ENCODE assay signal across 34 mouse cellular contexts in genomic region chr5:114102807-114103206, GRCm38 (mm10). TPM values are rescaled to one million over a fixed set of nuclear protein-coding genes. Genes with fewer than 3 reads are reported as not detected.
DNase-seq lines count a peak whose midpoint lies in the region; ATAC-seq and TF ChIP-seq lines count a peak whose summit lies in the region.
"Had no signal": no experiment of that assay in that cellular context is flagged by ENCODE, and none has a peak within 500 bp of the region (broad histone marks: within the 10 kb centered on the region; RNA-seq: fewer than 3 reads in every experiment).

No protein-coding gene starts in this region.

- DNase-seq in layer of hippocampus, adult 2 months (ENCODE audit: low spot score in 2 of 2) = no peak
- DNase-seq in layer of hippocampus, postnatal 10 days (ENCODE audit: low spot score in 2 of 2) = no peak
- peak; percentile 29 for DNase-seq in 416B (ENCODE audit: low read depth)
- peak; percentile 25 for DNase-seq in MN1 (ENCODE audit: low spot score)
- no peak for DNase-seq in kidney, adult 2 months
- DNase-seq: adrenal gland, postnatal 14 days; cerebellum, adult 8-10 months; heart, postnatal 14 days; kidney, adult 11 months; kidney, postnatal 25 days; liver; lung, adult 2 months; lung, postnatal 10 days; right cerebral cortex, postnatal 14 days; thymus, postnatal 4 days had no signal

- peaks cover 5% of the 10 kb centered on the region; the same call in 1 of the 2 replicates for H3K4me1 ChIP-seq in kidney, adult 2 months (ENCODE audit: control insufficient read depth, insufficient read depth, low read length)

- H3K27ac ChIP-seq in layer of hippocampus, adult 2 months = peak overlapping the region; percentile 94
- no peak overlapping the region for H3K27ac ChIP-seq in kidney, adult 2 months (ENCODE audit: insufficient read depth, low read depth, low read length)
- H3K27ac ChIP-seq: embryonic facial prominence, embryonic 13.5 days; forebrain, embryonic 10.5 days; forebrain, embryonic 15.5 days; heart, embryonic 13.5 days; hindbrain, embryonic 10.5 days; hindbrain, embryonic 15.5 days; kidney, embryonic 15.5 days; liver, embryonic 14.5 days; midbrain, embryonic 13.5 days; neural tube, embryonic 13.5 days; stomach, postnatal 0 days had no signal

- WGBS in kidney, adult 2 months = 78% methylated on average over 1 of the region's 1 CpGs

- H3K36me3 ChIP-seq in kidney, adult 2 months (ENCODE audit: control insufficient read depth, insufficient read depth, low read length) = no peaks in the 10 kb centered on the region

- H3K4me3 ChIP-seq in layer of hippocampus, adult 2 months = no peak overlapping the region
- no peak overlapping the region for H3K4me3 ChIP-seq in kidney, adult 2 months (ENCODE audit: insufficient read depth, low read depth, low read length)
- H3K4me3 ChIP-seq: embryonic facial prominence, embryonic 13.5 days; forebrain, embryonic 10.5 days; forebrain, embryonic 15.5 days; heart, embryonic 13.5 days; hindbrain, embryonic 10.5 days; hindbrain, embryonic 15.5 days; kidney, embryonic 15.5 days; midbrain, embryonic 13.5 days; neural tube, embryonic 13.5 days had no signal

- TF ChIP-seq CTCF in layer of hippocampus, adult 2 months (conservative IDR thresholded peaks at IDR 0.05) = no peak
- TF ChIP-seq CTCF in kidney, adult 2 months (conservative IDR thresholded peaks at IDR 0.05; ENCODE audit: insufficient read depth, insufficient read length, low read depth, low read length) = no peak

- TF ChIP-seq POLR2A in kidney, adult 2 months (IDR thresholded peaks at IDR 0.05; ENCODE audit: low read depth, low read length) = no peak

- no peaks in the 10 kb centered on the region for H3K27me3 ChIP-seq in kidney, adult 2 months (replicated peaks; ENCODE audit: control insufficient read depth, insufficient read depth, low read length)
- H3K27me3 ChIP-seq: embryonic facial prominence, embryonic 13.5 days; forebrain, embryonic 15.5 days; hindbrain, embryonic 15.5 days; midbrain, embryonic 13.5 days; neural tube, embryonic 13.5 days; Patski had no signal

- ATAC-seq in granulocyte monocyte progenitor cell, adult 5-6 weeks (replicated peaks; ENCODE audit: poor library complexity, severe bottlenecking) = peak; percentile 28; the same call in 1 of the 2 replicates
- ATAC-seq in megakaryocyte progenitor cell, adult 5-6 weeks (replicated peaks; ENCODE audit: poor library complexity) = no peak
- ATAC-seq: forebrain, embryonic 15.5 days; inflammation-experienced regulatory T-cells, adult 6 months; midbrain, embryonic 13.5 days; Patski had no signal

RNA-seq across cellular contexts. Expression of gene Svop, which starts 11.4 kb away (rescaled TPM):
- 100 to 1,000 TPM; 170 to 182 TPM for total RNA-seq in layer of hippocampus, adult 2 months (2021)
- 100 to 1,000 TPM; 134 to 141 TPM for total RNA-seq in layer of hippocampus, postnatal 10 days (2021)
- total RNA-seq in granulocyte monocyte progenitor cell, adult 5-6 weeks (2014; fragmentation: Nextera tagmentation) = not detected in 2 replicates
- not detected in 2 replicates for total RNA-seq in granulocyte monocyte progenitor cell, adult 5-6 weeks (2017)
- total RNA-seq in megakaryocyte progenitor cell, adult 5-6 weeks (2015) = not detected in 2 replicates
- total RNA-seq in megakaryocyte progenitor cell, adult 5-6 weeks (2017) = not detected in 2 replicates
- 0.34 and 0.45 TPM in 2 replicates for polyA plus RNA-seq in kidney, adult 2 months (2012; rRNA removed)
- total RNA-seq: gastrocnemius, adult 8-10 months; gastrocnemius, postnatal 4 days; heart, adult 8-10 months had no signal
- polyA plus RNA-seq: inflammation-experienced regulatory T-cells, adult 6 months; liver, embryonic 14.5 days; lung, adult 2 months; thymus, postnatal 0 days had no signal

RNA-seq across cellular contexts. Expression of gene Alkbh2, which starts 25.2 kb away (rescaled TPM):
- 1 to 10 TPM; 4.8 to 5.1 TPM for total RNA-seq in layer of hippocampus, adult 2 months (2021)
- 1 to 10 TPM; 4.1 to 5.5 TPM for total RNA-seq in layer of hippocampus, postnatal 10 days (2021)
- 12.0 and 14.8 TPM in 2 replicates for total RNA-seq in granulocyte monocyte progenitor cell, adult 5-6 weeks (2014; fragmentation: Nextera tagmentation)
- total RNA-seq in granulocyte monocyte progenitor cell, adult 5-6 weeks (2017) = 2.4 and 9.2 TPM in 2 replicates
- 6.0 and 7.0 TPM in 2 replicates for total RNA-seq in megakaryocyte progenitor cell, adult 5-6 weeks (2015)
- 5.7 and 5.9 TPM in 2 replicates for total RNA-seq in megakaryocyte progenitor cell, adult 5-6 weeks (2017)
- 8.4 and 9.6 TPM in 2 replicates for polyA plus RNA-seq in kidney, adult 2 months (2012; rRNA removed)

RNA-seq across cellular contexts. Expression of gene Ung, which starts 27.4 kb away (rescaled TPM):
- total RNA-seq in layer of hippocampus, adult 2 months (2021) = 1 to 10 TPM; 2.4 to 2.5 TPM
- total RNA-seq in layer of hippocampus, postnatal 10 days (2021) = 1 to 10 TPM; 4.3 to 5.4 TPM
- 39.0 and 45.5 TPM in 2 replicates for total RNA-seq in granulocyte monocyte progenitor cell, adult 5-6 weeks (2014; fragmentation: Nextera tagmentation)
- 23.6 and 38.6 TPM in 2 replicates for total RNA-seq in granulocyte monocyte progenitor cell, adult 5-6 weeks (2017)
- 9.9 and 10.8 TPM in 2 replicates for total RNA-seq in megakaryocyte progenitor cell, adult 5-6 weeks (2015)
- total RNA-seq in megakaryocyte progenitor cell, adult 5-6 weeks (2017) = 20.6 and 25.2 TPM in 2 replicates
- 2.6 and 3.7 TPM in 2 replicates for polyA plus RNA-seq in kidney, adult 2 months (2012; rRNA removed)

RNA-seq across cellular contexts. Expression of gene Usp30, which starts 37.5 kb away (rescaled TPM):
- 10 to 100 TPM; 37.8 to 39.0 TPM for total RNA-seq in layer of hippocampus, adult 2 months (2021)
- 10 to 100 TPM; 25.3 to 32.8 TPM for total RNA-seq in layer of hippocampus, postnatal 10 days (2021)
- 5.5 and 6.5 TPM in 2 replicates for total RNA-seq in granulocyte monocyte progenitor cell, adult 5-6 weeks (2014; fragmentation: Nextera tagmentation)
- 3.0 and 5.6 TPM in 2 replicates for total RNA-seq in granulocyte monocyte progenitor cell, adult 5-6 weeks (2017)
- 4.4 and 7.7 TPM in 2 replicates for total RNA-seq in megakaryocyte progenitor cell, adult 5-6 weeks (2015)
- 5.0 and 8.6 TPM in 2 replicates for total RNA-seq in megakaryocyte progenitor cell, adult 5-6 weeks (2017)
- polyA plus RNA-seq in kidney, adult 2 months (2012; rRNA removed) = 24.6 and 26.4 TPM in 2 replicates

RNA-seq across cellular contexts. Expression of gene Acacb, which starts 43.5 kb away (rescaled TPM):
- total RNA-seq in layer of hippocampus, adult 2 months (2021) = 1 to 10 TPM; 5.3 to 7.8 TPM
- total RNA-seq in layer of hippocampus, postnatal 10 days (2021) = 1 to 10 TPM; 4.9 to 5.5 TPM
- 0.45 and 1.7 TPM in 2 replicates for total RNA-seq in granulocyte monocyte progenitor cell, adult 5-6 weeks (2014; fragmentation: Nextera tagmentation)
- total RNA-seq in granulocyte monocyte progenitor cell, adult 5-6 weeks (2017) = 0.10 and 0.13 TPM in 2 replicates
- 0.24 and 0.30 TPM in 2 replicates for total RNA-seq in megakaryocyte progenitor cell, adult 5-6 weeks (2015)
- total RNA-seq in megakaryocyte progenitor cell, adult 5-6 weeks (2017) = 0.08 and 0.37 TPM in 2 replicates
- polyA plus RNA-seq in kidney, adult 2 months (2012; rRNA removed) = 34.5 and 36.6 TPM in 2 replicates

Comparison
In these comparisons a context has a peak if more than half of its experiments do, and no peak if none do; other contexts are left out.
1. DNase-seq: peak in 416B (single experiment) and MN1 (single experiment); none in layer of hippocampus, adult 2 months (0 of 2), layer of hippocampus, postnatal 10 days (0 of 2) and kidney, adult 2 months (single experiment).
2. RNA of gene Svop, which starts 11.4 kb away (total RNA-seq): 170 to 182 TPM in layer of hippocampus, adult 2 months and 134 to 141 TPM in layer of hippocampus, postnatal 10 days; not detected in granulocyte monocyte progenitor cell, adult 5-6 weeks and not detected in megakaryocyte progenitor cell, adult 5-6 weeks; every median in the first group is over 100 times any median in the second.